Mouse (Mus musculus) hindbrain, embryonic 11.5 days (tissue): ENCODE measurements around the gene Mtus2. TPM values are rescaled to one million over a fixed set of nuclear protein-coding genes. Genes with fewer than 3 reads are reported as not detected.

Experiments used
- ATAC-seq: fragments of 200-750 bp; cut with Nextera tagmentation; 2 replicates; pipeline ENCODE4 v1.8.0; 2017; ENCODE audit warnings: mild to moderate bottlenecking, moderate TSS enrichment, moderate library complexity; ENCODE audit not compliant: low FRiP score
- DNase-seq: peaks from one replicate; pipeline ENCODE4 v3.0.0-alpha.2; 2015; ENCODE audit warnings: low spot score
- H3K27ac ChIP-seq: fragments of 300-500 bp; sonication (generic); 2 replicates; pipeline ENCODE4 v1.5.1; 2014; ENCODE audit warnings: mild to moderate bottlenecking, low read depth, low read length
- H3K27me3 ChIP-seq: fragments of 300-500 bp; sonication (generic); 2 replicates; pipeline ENCODE4 v1.6.1; 2014; ENCODE audit warnings: mild to moderate bottlenecking, low read length, moderate library complexity, mixed read lengths; ENCODE audit not compliant: control insufficient read depth, insufficient read depth
- H3K36me3 ChIP-seq: fragments of 300-500 bp; sonication (generic); 2 replicates; pipeline ENCODE4 v1.6.1; 2014; ENCODE audit warnings: mild to moderate bottlenecking, low read length, moderate library complexity, mixed read lengths; ENCODE audit not compliant: control insufficient read depth, insufficient read depth
- H3K4me1 ChIP-seq: fragments of 300-500 bp; sonication (generic); replicated peaks from 2 replicates; pipeline ENCODE4 v1.6.1; 2014; ENCODE audit warnings: low read length, mixed read lengths; ENCODE audit not compliant: control insufficient read depth, insufficient read depth
- H3K4me2 ChIP-seq: fragments of 300-500 bp; sonication (generic); replicated peaks from 2 replicates; pipeline ENCODE4 v1.6.1; 2014; ENCODE audit warnings: mild to moderate bottlenecking, low read depth, low read length
- H3K4me3 ChIP-seq: fragments of 300-500 bp; sonication (generic); 2 replicates; pipeline ENCODE4 v1.5.1; 2014; ENCODE audit warnings: low read depth, low read length
- H3K9ac ChIP-seq: fragments of 300-500 bp; sonication (generic); 2 replicates; pipeline ENCODE4 v1.6.1; 2014; ENCODE audit warnings: low read depth, low read length
- H3K9me3 ChIP-seq: fragments of 300-500 bp; sonication (generic); 2 replicates; pipeline ENCODE4 v1.6.1; 2016; ENCODE audit warnings: low read length; ENCODE audit not compliant: control insufficient read depth
- WGBS: fragments of 180-500 bp; shearing (Covaris S2); extraction: QIAGEN DNeasy Blood & Tissue Kit; methylation state at CpG from one replicate; pipeline ENCODE4 v1.1.7; 2014; 5-methylcytosine and 5-hydroxymethylcytosine counted together
- polyA plus RNA-seq: library from polyadenylated mRNA; unstranded; fragments of >200 nt; fragmentation: Nextera tagmentation; extraction: Ambion mirVana; gene quantifications from 2 replicates; pipeline ENCODE4 v1.2.1, GENCODE M21; 2014

The Mtus2 gene
- polyA plus RNA-seq, 1 experiment from 2014 or later = 29.2 TPM

GRCm38 (mm10) chr5:148339126-148339525 lies 382.0 kb downstream of the Mtus2 start:
- H3K4me1 ChIP-seq = no peaks in the 10 kb centered on the region
- H3K4me3 ChIP-seq = no peak overlapping the region
- no peak overlapping the region for H3K4me2 ChIP-seq
- no peaks in the 10 kb centered on the region for H3K9me3 ChIP-seq
- H3K9ac ChIP-seq = no peak overlapping the region
- no peak overlapping the region for H3K27ac ChIP-seq
- DNase-seq (no peak), ATAC-seq (no peak)
- no peaks in the 10 kb centered on the region for H3K27me3 ChIP-seq
- H3K36me3 ChIP-seq = no peaks in the 10 kb centered on the region
- WGBS = 91% methylated on average over 5 of the region's 5 CpGs

DNA sequence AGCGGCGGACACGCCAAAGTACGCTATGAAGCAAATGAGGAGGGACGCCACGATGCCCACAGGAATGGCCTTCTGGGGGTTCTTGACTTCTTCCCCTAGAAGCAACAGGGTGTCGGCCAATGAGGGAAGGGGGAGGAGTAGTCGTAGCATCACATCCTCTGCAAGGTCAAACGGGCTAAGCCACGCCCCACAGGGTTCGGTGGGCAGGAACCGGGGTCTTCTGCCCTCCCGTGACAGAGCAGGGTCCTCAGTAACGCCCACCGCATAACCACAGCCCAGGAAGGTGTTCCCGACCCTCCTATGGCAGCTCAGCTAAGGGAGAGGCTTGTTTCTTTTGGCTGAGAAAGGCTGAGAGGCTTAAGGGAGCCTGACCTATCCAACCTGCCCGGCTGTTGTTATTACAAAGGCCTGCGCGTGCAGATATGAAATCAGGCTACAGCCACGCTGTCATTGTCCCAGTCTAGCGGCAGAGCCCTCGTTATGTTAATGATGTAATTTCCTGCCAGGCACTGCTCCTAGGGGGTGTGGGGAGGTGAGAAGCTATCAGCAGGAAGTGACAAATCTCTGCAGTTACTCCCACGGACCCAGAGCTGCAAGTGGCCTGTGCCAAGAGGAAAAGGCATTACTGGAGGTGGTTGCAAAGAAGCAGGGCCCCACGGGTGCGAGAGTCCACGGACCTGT lies 385.1 kb downstream of the Mtus2 start:
- peak; percentile 36 for DNase-seq
- peak overlapping the region; percentile 40 for H3K9ac ChIP-seq
- H3K27ac ChIP-seq = no peak overlapping the region
- no peaks in the 10 kb centered on the region for H3K27me3 ChIP-seq
- H3K9me3 ChIP-seq = no peaks in the 10 kb centered on the region
- ATAC-seq = peak; percentile 59; the same call in 1 of the 2 replicates
- peak overlapping the region; percentile 25; the same call in 1 of the 2 replicates for H3K4me2 ChIP-seq
- WGBS = 43% methylated on average over 26 of the region's 26 CpGs
- no peaks in the 10 kb centered on the region for H3K4me1 ChIP-seq
- peak overlapping the region; percentile 13; the same call in 1 of the 2 replicates for H3K4me3 ChIP-seq
- H3K36me3 ChIP-seq = no peaks in the 10 kb centered on the region

DNA sequence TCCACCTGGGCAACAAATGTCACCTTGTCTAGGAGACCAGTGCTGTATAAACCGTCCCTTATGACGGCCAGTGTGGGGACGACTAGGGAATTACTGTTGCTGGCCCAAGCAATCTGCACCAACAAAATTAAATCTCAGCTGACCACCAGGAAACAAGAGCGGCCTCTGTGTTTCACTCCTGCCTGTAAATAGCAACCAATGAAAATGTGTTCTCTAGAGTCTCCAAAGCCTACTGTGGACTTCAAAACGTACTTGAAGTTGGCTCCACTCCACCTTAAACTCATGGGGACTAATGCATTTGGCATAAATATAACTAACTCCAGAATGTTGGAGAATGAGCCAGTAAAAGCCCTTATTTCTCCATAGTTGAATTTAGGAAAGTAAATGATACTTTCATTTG lies 387.3 kb downstream of the Mtus2 start:
- Histone ChIP-seq H3K27me3 (no peaks in the 10 kb centered on the region), H3K9me3 (no peaks in the 10 kb centered on the region), H3K4me1 (no peaks in the 10 kb centered on the region), H3K4me2 (no peak overlapping the region), H3K9ac (no peak overlapping the region), H3K27ac (no peak overlapping the region), H3K36me3 (no peaks in the 10 kb centered on the region), H3K4me3 (no peak overlapping the region)
- DNase-seq = no peak
- WGBS = 88% methylated on average over 5 of the region's 5 CpGs
- no peak for ATAC-seq

GRCm38 (mm10) chr5:148346543-148346942 lies 389.4 kb downstream of the Mtus2 start:
- WGBS = 76% methylated on average over 8 of the region's 8 CpGs
- Histone ChIP-seq H3K4me3 (no peak overlapping the region), H3K36me3 (no peaks in the 10 kb centered on the region)

GRCm38 (mm10) chr5:148348153-148348552 lies 391.0 kb downstream of the Mtus2 start:
- ATAC-seq = no peak
- Histone ChIP-seq H3K27ac (no peak overlapping the region), H3K36me3 (no peaks in the 10 kb centered on the region)

More at GRCm38 (mm10) chr5:148346543-148346942, 389.4 kb downstream of the Mtus2 start:
- Histone ChIP-seq H3K9ac (no peak overlapping the region), H3K9me3 (no peaks in the 10 kb centered on the region), H3K27ac (no peak overlapping the region), H3K27me3 (no peaks in the 10 kb centered on the region), H3K4me2 (no peak overlapping the region), H3K4me1 (no peaks in the 10 kb centered on the region)
- ATAC-seq = no peak
- DNase-seq = peak; percentile 26

GRCm38 (mm10) chr5:148349327-148350011 lies 392.3 kb downstream of the Mtus2 start:
- DNase-seq = peak; percentile 18
- Histone ChIP-seq H3K4me2 (no peak overlapping the region), H3K9me3 (no peaks in the 10 kb centered on the region), H3K4me3 (no peak overlapping the region), H3K27ac (no peak overlapping the region; the same call in 1 of the 2 replicates), H3K4me1 (no peaks in the 10 kb centered on the region), H3K36me3 (no peaks in the 10 kb centered on the region), H3K9ac (no peak overlapping the region), H3K27me3 (no peaks in the 10 kb centered on the region)
- WGBS = 72% methylated on average over 15 of the region's 15 CpGs
- ATAC-seq = no peak

More at GRCm38 (mm10) chr5:148348153-148348552, 391.0 kb downstream of the Mtus2 start:
- no peak overlapping the region for H3K9ac ChIP-seq
- no peak for DNase-seq
- H3K9me3 ChIP-seq = no peaks in the 10 kb centered on the region
- H3K4me3 ChIP-seq = no peak overlapping the region
- WGBS = 79% methylated on average over 8 of the region's 8 CpGs
- H3K4me1 ChIP-seq = no peaks in the 10 kb centered on the region
- no peak overlapping the region for H3K4me2 ChIP-seq
- no peaks in the 10 kb centered on the region for H3K27me3 ChIP-seq

DNA sequence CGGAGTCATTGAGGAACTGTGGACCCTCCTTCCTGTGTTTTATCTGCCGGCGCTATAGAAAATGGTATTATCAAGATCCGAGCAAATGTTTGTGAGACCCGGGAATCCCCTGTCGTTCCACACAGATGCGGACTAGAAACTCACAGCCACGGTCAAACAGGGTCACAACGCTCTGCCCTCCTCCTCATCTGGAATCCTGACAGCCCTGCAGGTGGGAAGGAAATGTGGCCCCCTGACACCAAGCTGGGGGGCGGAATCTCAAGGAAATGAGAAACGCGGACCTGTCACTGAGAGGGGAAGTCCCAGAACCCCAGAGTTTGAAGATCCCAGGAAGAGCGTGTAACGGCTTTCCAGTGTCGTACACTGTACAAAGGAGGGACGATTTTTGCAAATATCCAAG lies 396.3 kb downstream of the Mtus2 start:
- Histone ChIP-seq H3K4me2 (no peak overlapping the region), H3K4me1 (no peaks in the 10 kb centered on the region), H3K27me3 (no peaks in the 10 kb centered on the region), H3K4me3 (no peak overlapping the region), H3K9ac (no peak overlapping the region), H3K27ac (no peak overlapping the region), H3K9me3 (no peaks in the 10 kb centered on the region), H3K36me3 (no peaks in the 10 kb centered on the region)
- WGBS = 73% methylated on average over 16 of the region's 16 CpGs
- ATAC-seq (no peak), DNase-seq (no peak)

DNA sequence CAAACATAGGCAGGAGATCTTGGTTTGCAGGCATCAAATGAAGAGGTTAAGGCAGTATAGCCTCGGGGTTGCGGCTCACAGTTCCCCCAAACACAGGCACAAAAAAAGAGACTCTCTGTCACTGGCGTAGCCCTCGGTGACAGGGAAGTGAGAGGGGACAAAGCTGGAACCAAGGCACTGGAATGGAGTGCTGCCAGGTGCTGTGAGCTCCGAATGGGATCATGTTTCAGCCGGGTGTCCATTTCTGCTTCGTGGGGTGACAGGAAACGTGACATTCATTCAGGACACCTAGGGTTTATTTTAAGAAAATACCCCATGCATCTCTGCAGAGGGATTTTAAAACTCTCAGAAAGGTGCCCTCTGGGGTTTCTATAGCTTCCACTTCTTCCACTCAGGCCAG lies 397.4 kb downstream of the Mtus2 start:
- DNase-seq (no peak), ATAC-seq (no peak)
- 64% methylated on average over 8 of the region's 8 CpGs for WGBS

GRCm38 (mm10) chr5:148355822-148356221 lies 398.7 kb downstream of the Mtus2 start:
- Histone ChIP-seq H3K27ac (no peak overlapping the region), H3K9ac (no peak overlapping the region), H3K9me3 (no peaks in the 10 kb centered on the region), H3K4me1 (no peaks in the 10 kb centered on the region), H3K36me3 (no peaks in the 10 kb centered on the region), H3K4me2 (no peak overlapping the region), H3K4me3 (no peak overlapping the region), H3K27me3 (no peaks in the 10 kb centered on the region)
- WGBS = 89% methylated on average over 3 of the region's 3 CpGs
- no peak for ATAC-seq
- DNase-seq = no peak

More for the DNA sequence above, 397.4 kb downstream of the Mtus2 start:
- H3K27me3 ChIP-seq = no peaks in the 10 kb centered on the region
- H3K4me1 ChIP-seq = no peaks in the 10 kb centered on the region
- no peak overlapping the region for H3K4me3 ChIP-seq
- no peaks in the 10 kb centered on the region for H3K36me3 ChIP-seq
- no peak overlapping the region for H3K9ac ChIP-seq
- no peaks in the 10 kb centered on the region for H3K9me3 ChIP-seq
- no peak overlapping the region for H3K4me2 ChIP-seq
- no peak overlapping the region for H3K27ac ChIP-seq
